Mouse (Mus musculus): ENCODE measurements at regions not wholly inside any gene's neighbourhood (a gene's known extent, or its start where the extent isn't known, plus 50 kb on each side); places are given as distances from the start of the nearest gene placed in this dataset.

- TF ChIP-seq EP300 (IDR thresholded peaks at IDR 0.05; ENCODE audit: low read depth) (no peak), CTCF (IDR thresholded peaks at IDR 0.05; ENCODE audit: low read depth) (no peak)
Measured at GRCm38 (mm10) chr15:87239057-87239456, 305.0 kb upstream of the Fam19a5 start.

Data from heart, postnatal 0 days (tissue).